Mouse (Mus musculus) kidney, adult 18-20 months (tissue): ENCODE data around the gene Kdm8.

Source experiments
- DNase-seq: peaks from one replicate; pipeline ENCODE4 v3.0.0; 2021

Kdm8 gene

GRCm38 (mm10) chr7:125469937-125470336, 25.5 kb downstream of the Kdm8 start:
- DNase-seq, result peak; percentile 73

- DNase-seq, result no peak
These were observed 26.4 kb downstream of the Kdm8 start for GRCm38 (mm10) chr7:125470901-125471300.

GRCm38 (mm10) chr7:125471991-125472741, 27.7 kb downstream of the Kdm8 start:
- peak; percentile 74 for DNase-seq

- DNase-seq, result no peak
These were observed 30.1 kb downstream of the Kdm8 start for GRCm38 (mm10) chr7:125474535-125474934.

GRCm38 (mm10) chr7:125475601-125476251, 31.2 kb downstream of the Kdm8 start:
- DNase-seq, result peak; percentile 5

- peak; percentile 13 for DNase-seq
These were observed 34.0 kb downstream of the Kdm8 start for GRCm38 (mm10) chr7:125478391-125478984.

GRCm38 (mm10) chr7:125480518-125480917, 36.0 kb downstream of the Kdm8 start:
- no peak for DNase-seq

- DNase-seq, result no peak
These were observed 37.9 kb downstream of the Kdm8 start for GRCm38 (mm10) chr7:125482339-125482738.

GRCm38 (mm10) chr7:125482886-125483285, 38.4 kb downstream of the Kdm8 start:
- DNase-seq, result no peak

GRCm38 (mm10) chr7:125484791-125485190, 40.3 kb downstream of the Kdm8 start:
- DNase-seq, result no peak

- DNase-seq, result no peak
These were observed 41.7 kb downstream of the Kdm8 start for GRCm38 (mm10) chr7:125486121-125486630.

GRCm38 (mm10) chr7:125487126-125487525, 42.6 kb downstream of the Kdm8 start:
- DNase-seq, result no peak

- DNase-seq, result no peak
These were observed 44.2 kb downstream of the Kdm8 start for GRCm38 (mm10) chr7:125488706-125489105.

- DNase-seq, result no peak
These were observed 45.2 kb downstream of the Kdm8 start for GRCm38 (mm10) chr7:125489636-125490035.

GRCm38 (mm10) chr7:125490947-125491735, 46.7 kb downstream of the Kdm8 start, which contains the start of gene Nsmce1:
Nsmce1 (minus strand) TSS chr7:125491596.
- peak; percentile 93 for DNase-seq

GRCm38 (mm10) chr7:125491760-125492159, 47.3 kb downstream of the Kdm8 start:
- DNase-seq, result no peak

- DNase-seq, result no peak
These were observed 48.1 kb downstream of the Kdm8 start for GRCm38 (mm10) chr7:125492551-125492950.

GRCm38 (mm10) chr7:125495864-125496440, 51.5 kb downstream of the Kdm8 start:
- no peak for DNase-seq

GRCm38 (mm10) chr7:125499927-125500868, 55.7 kb downstream of the Kdm8 start:
- no peak for DNase-seq

- DNase-seq, result no peak
These were observed 56.4 kb downstream of the Kdm8 start for GRCm38 (mm10) chr7:125500879-125501278.

- DNase-seq, result no peak
These were observed 59.1 kb downstream of the Kdm8 start for GRCm38 (mm10) chr7:125503374-125504092.
